Mouse (Mus musculus) embryonic facial prominence, embryonic 12.5 days (tissue): ENCODE data around the gene Tmem199. TPM values are rescaled to one million over a fixed set of nuclear protein-coding genes. Genes with fewer than 3 reads are reported as not detected.

ENCODE experiments used
- ATAC-seq: fragments of 200-750 bp; cut with Nextera tagmentation; 2 replicates; pipeline ENCODE4 v1.8.0; 2017; ENCODE audit not compliant: insufficient number of reproducible peaks, insufficient read depth, low FRiP score, low TSS enrichment
- H3K27ac ChIP-seq: fragments of 300-500 bp; sonication (generic); 2 replicates; pipeline ENCODE4 v1.5.1; 2016; ENCODE audit warnings: mild to moderate bottlenecking
- H3K27me3 ChIP-seq: fragments of 300-500 bp; sonication (generic); 2 replicates; pipeline ENCODE4 v1.6.1; 2016; ENCODE audit warnings: mild to moderate bottlenecking, moderate library complexity
- H3K36me3 ChIP-seq: fragments of 300-500 bp; sonication (generic); 2 replicates; pipeline ENCODE4 v1.6.1; 2016; ENCODE audit warnings: mild to moderate bottlenecking
- H3K4me1 ChIP-seq: fragments of 300-500 bp; sonication (generic); 2 replicates; pipeline ENCODE4 v1.6.1; 2016
- H3K4me2 ChIP-seq: fragments of 300-500 bp; sonication (generic); replicated peaks from 2 replicates; pipeline ENCODE4 v1.6.1; 2016; ENCODE audit warnings: mild to moderate bottlenecking, moderate library complexity
- H3K4me3 ChIP-seq: fragments of 300-500 bp; sonication (generic); 2 replicates; pipeline ENCODE4 v1.5.1; 2016; ENCODE audit warnings: mild to moderate bottlenecking
- H3K9ac ChIP-seq: fragments of 300-500 bp; sonication (generic); 2 replicates; pipeline ENCODE4 v1.6.1; 2016; ENCODE audit warnings: mild to moderate bottlenecking, moderate library complexity
- H3K9me3 ChIP-seq: fragments of 300-500 bp; sonication (generic); 2 replicates; pipeline ENCODE4 v1.6.1; 2016; ENCODE audit warnings: mild to moderate bottlenecking, moderate library complexity
- WGBS: fragments of 180-500 bp; shearing (Covaris S2); methylation state at CpG from one replicate; pipeline ENCODE4 v1.1.7; 2016; 5-methylcytosine and 5-hydroxymethylcytosine counted together
- polyA plus RNA-seq: library from polyadenylated mRNA; unstranded; fragments of >200 nt; fragmentation: Nextera tagmentation; extraction: Ambion mirVana; gene quantifications from 2 replicates; pipeline ENCODE4 v1.2.1, GENCODE M21; 2016

The Tmem199 gene
- polyA plus RNA-seq, 1 experiment from 2014 or later = 53.4 TPM

DNA sequence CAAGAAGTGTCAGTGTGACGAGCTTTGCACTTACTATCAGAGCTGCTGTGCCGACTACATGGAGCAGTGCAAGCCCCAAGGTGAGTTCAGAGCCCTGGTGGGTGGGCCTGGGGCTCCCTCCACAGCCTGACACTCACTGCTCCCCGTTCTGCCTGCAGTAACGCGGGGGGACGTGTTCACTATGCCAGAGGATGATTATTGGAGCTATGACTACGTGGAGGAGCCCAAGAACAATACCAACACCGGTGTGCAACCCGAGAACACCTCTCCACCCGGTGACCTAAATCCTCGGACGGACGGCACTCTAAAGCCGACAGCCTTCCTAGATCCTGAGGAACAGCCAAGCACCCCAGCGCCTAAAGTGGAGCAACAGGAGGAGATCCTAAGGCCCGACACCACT lies 12.4 kb downstream of the Tmem199 start:
- no peak for ATAC-seq
- WGBS = 48% methylated on average over 16 of the region's 16 CpGs
- Histone ChIP-seq H3K9me3 (no peaks in the 10 kb centered on the region), H3K27me3 (peaks cover 52% of the 10 kb centered on the region), H3K36me3 (no peaks in the 10 kb centered on the region), H3K9ac (no peak overlapping the region), H3K4me2 (no peak overlapping the region), H3K4me3 (no peak overlapping the region), H3K27ac (no peak overlapping the region), H3K4me1 (peaks cover 13% of the 10 kb centered on the region; the same call in 1 of the 2 replicates)

DNA sequence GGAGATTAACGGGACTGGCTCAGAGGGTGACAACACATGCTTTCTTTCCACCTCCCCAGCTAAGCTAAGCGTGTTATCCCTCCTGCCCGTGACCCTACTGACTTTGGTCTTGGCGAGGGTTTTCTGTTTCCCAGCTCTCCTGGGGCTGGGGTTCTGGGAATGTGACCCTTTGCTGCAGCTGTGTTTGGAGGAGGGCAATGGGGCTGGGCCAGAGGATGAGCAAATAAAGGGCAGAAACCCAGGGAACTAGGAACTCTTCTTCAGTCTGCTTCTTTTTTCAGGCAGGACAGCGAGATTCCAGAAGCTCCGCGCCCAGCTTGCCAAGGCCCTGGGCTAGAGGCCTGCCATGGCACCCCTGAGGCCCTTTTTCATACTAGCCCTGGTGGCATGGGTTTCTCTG lies 13.0 kb downstream of the Tmem199 start, which contains the start of gene Vtn:
Vtn (plus strand) TSS at position 88 of the 400 bp plus-strand sequence.
- Histone ChIP-seq H3K27me3 (peaks cover 55% of the 10 kb centered on the region), H3K9ac (no peak within 1 kb of the TSS), H3K36me3 (no peaks in the 10 kb centered on the region), H3K27ac (peak within 1 kb of the TSS; percentile 46; the same call in 1 of the 2 replicates), H3K4me2 (peak within 1 kb of the TSS; percentile 99), H3K9me3 (no peaks in the 10 kb centered on the region), H3K4me3 (peak within 1 kb of the TSS; percentile 63), H3K4me1 (peaks cover 13% of the 10 kb centered on the region; the same call in 1 of the 2 replicates)
- no peak for ATAC-seq
- WGBS = 49% methylated on average over 7 of the region's 7 CpGs

DNA sequence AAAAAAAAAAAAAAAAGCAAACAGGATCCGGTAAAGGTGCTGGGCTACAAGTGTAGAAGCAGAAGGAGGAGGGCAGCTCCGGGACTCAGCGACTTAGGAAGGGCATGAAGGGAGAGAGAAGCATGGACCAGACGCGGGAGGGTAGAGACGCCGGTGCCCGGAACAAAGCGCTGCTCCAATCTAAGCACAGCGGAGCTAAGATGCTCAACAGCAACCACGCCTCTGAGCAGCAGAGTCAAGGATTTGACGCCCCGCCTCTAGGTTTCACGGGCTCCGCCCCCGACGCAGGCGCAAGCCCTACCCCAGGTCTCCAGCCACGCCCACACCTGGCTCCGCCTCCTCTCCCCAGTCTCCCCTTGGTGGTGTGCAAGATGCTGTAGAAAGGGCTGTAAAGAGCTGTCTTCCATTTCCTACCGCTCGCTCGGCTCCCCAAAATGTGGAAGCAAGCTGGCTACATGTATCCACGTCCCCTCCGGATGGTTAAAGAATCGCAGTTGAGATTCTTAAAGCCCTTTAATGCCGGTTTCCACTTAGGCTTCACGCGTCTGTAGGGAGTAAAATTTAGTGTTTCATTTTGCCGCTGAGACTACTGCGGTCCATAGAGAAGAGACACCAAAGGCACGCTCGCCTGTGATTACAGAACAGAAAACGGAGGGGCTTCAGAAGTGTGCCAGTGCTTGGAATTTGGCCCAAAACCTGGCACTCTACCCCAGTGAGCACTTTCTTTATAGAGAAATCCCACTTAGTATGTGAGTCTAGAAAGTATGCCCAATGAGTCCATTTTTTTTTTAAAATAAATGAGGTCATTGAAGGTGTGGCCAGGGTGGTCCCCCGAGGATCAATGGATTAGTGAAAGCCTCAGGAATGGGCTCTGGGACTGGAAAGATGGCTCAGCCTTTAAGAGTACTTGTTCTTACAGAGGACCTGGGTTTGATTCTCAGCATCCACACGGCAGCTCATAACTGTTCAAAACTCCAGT lies 14.1 kb downstream of the Tmem199 start, which contains the start of gene Sarm1:
Sarm1 (minus strand) TSS at position 211 of the 979 bp plus-strand sequence.
- WGBS = 3% methylated on average over 36 of the region's 36 CpGs
- peak; percentile 91 for ATAC-seq
- Histone ChIP-seq H3K36me3 (no peaks in the 10 kb centered on the region), H3K27me3 (peaks cover 59% of the 10 kb centered on the region), H3K9ac (peak within 1 kb of the TSS; percentile 56), H3K4me2 (peak within 1 kb of the TSS; percentile 99), H3K4me1 (peaks cover 13% of the 10 kb centered on the region; the same call in 1 of the 2 replicates), H3K27ac (peak within 1 kb of the TSS; percentile 54), H3K4me3 (peak within 1 kb of the TSS; percentile 63), H3K9me3 (no peaks in the 10 kb centered on the region)

DNA sequence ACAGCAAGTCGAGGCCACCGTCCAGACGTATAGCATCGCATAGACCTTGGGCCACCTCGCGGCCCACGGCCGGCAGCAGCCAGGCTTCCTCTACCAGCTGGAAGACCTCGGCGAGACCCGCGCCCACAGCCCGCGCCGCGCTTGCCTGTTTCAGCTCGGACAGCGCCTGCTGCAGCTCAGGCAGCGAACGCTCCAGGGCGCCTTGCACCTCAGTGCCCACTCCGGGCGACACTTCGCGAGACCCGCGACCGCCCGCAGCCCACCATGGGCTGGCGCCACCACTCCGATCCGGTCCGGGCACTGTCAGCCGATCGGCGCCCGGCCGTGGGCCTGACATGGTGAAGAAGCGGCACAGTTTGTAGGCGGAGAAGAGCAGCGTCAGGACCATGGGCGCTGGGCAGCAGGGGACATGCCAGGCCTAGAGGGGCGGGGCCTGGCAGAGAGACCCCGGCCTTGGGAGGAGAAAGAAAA lies 14.9 kb downstream of the Tmem199 start:
- Histone ChIP-seq H3K4me3 (peak overlapping the region; percentile 63), H3K9ac (peak overlapping the region; percentile 56), H3K4me1 (peaks cover 13% of the 10 kb centered on the region; the same call in 1 of the 2 replicates), H3K4me2 (peak overlapping the region; percentile 99), H3K27ac (peak overlapping the region; percentile 54; the same call in 1 of the 2 replicates), H3K9me3 (no peaks in the 10 kb centered on the region), H3K36me3 (no peaks in the 10 kb centered on the region), H3K27me3 (peaks cover 58% of the 10 kb centered on the region)
- peak; percentile 43 for ATAC-seq
- under 1% methylated on average over 44 of the region's 44 CpGs for WGBS

DNA sequence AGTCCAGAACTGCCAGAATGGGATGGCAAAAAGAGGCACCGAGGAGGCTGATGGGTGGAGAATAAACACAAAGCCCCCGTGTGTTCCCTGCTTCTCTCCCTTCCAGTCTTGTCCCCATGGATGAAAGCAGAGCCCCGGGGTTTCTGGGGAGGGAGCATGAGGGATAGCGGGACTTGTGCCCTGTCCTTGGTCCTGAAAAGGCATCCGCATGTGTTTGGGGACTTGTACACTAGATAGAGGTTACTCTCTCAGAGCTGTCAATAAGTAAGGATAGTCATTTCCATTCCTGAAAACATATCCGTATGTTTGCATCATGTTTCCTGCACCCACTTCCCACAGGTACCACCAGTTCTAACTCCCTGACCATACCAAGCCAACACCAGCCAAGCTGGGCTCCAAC lies 16.1 kb downstream of the Tmem199 start:
- H3K9me3 ChIP-seq = no peaks in the 10 kb centered on the region
- 3% methylated on average over 6 of the region's 6 CpGs for WGBS
- 0 out of 2 replicates have a peak overlapping the region, but pooled peaks have one; percentile 99 for H3K4me2 ChIP-seq
- peaks cover 13% of the 10 kb centered on the region; the same call in 1 of the 2 replicates for H3K4me1 ChIP-seq
- no peak overlapping the region for H3K4me3 ChIP-seq
- H3K27ac ChIP-seq = no peak overlapping the region
- H3K9ac ChIP-seq = no peak overlapping the region
- ATAC-seq = no peak
- no peaks in the 10 kb centered on the region for H3K36me3 ChIP-seq
- H3K27me3 ChIP-seq = peaks cover 63% of the 10 kb centered on the region

DNA sequence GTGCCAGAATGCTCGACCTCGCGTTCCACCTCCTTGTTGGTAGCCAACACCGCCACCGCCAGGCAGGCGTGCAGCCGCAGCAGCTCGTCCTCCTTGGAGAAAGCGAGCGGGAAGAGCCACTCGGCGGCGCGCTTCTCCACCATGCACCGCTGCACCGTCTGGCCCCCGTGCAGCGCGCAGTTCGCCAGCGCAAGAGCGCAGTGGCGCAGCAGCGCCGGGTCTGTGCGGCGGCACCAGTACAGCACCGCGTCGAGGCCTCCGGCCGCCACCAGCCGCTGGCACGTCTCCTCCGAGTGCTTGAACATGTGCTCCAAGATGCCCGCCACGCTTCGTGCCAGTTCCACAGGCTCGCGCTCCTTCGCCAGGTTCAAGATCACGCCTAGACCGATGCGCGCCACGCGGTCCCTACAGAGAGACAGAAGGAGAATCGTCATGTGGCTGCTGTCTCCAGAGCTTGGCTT lies 21.2 kb downstream of the Tmem199 start:
- peak overlapping the region; percentile 28 for H3K4me3 ChIP-seq
- 0 out of 2 replicates have a peak, but pooled peaks have one; percentile 64 for ATAC-seq
- no peak overlapping the region for H3K27ac ChIP-seq
- no peaks in the 10 kb centered on the region for H3K36me3 ChIP-seq
- peak overlapping the region; percentile 49 for H3K4me2 ChIP-seq
- peaks cover 4% of the 10 kb centered on the region for H3K4me1 ChIP-seq
- 0 out of 2 replicates have a peak overlapping the region, but pooled peaks have one; percentile 31 for H3K9ac ChIP-seq
- H3K9me3 ChIP-seq = no peaks in the 10 kb centered on the region
- 7% methylated on average over 48 of the region's 48 CpGs for WGBS
- H3K27me3 ChIP-seq = peaks cover 78% of the 10 kb centered on the region

DNA sequence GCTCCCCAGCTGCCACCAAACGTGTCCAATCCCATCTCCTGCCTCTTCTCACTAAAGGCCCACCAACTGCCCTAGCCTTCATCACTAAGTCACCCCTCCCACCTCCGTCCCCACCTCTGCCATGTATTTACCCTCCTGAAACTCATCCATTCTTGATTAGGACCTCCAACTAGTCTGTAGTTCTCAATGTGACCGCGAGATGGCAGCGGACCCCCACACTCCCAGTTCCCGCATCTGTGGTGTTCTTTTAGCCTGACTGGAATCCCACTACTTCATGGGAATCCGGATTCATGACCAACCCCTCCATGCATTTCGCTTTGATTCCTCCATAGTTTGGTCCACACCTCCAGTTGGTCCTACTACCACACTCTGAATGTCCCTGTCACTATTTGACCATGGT lies 23.8 kb downstream of the Tmem199 start:
- H3K4me3 ChIP-seq = no peak overlapping the region

DNA sequence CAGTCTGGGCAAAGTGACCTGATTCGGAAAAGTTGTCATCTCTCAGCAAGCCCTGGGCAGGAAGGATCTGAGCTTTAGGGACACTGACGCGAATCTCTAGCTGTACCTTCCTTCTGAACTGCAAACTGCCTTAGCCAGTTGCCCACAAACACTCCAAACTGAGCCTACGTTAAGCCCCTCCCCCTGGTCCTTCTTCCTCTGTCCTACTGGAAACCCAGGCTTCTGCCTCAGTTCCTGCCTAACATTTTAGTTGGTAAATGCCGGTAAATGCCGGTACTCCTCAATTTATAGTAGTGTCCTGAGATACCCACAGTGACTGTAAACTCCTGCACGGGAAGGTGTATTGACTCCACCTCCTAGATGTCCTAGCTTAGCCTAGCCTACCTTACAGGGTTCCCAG lies 28.3 kb downstream of the Tmem199 start:
- no peak overlapping the region for H3K9ac ChIP-seq
- H3K27ac ChIP-seq = no peak overlapping the region
- no peak for ATAC-seq
- no peaks in the 10 kb centered on the region for H3K36me3 ChIP-seq
- peaks cover 40% of the 10 kb centered on the region for H3K27me3 ChIP-seq
- no peak overlapping the region for H3K4me2 ChIP-seq
- H3K4me1 ChIP-seq = no peaks in the 10 kb centered on the region
- no peak overlapping the region for H3K4me3 ChIP-seq
- WGBS = 58% methylated on average over 7 of the region's 7 CpGs
- H3K9me3 ChIP-seq = no peaks in the 10 kb centered on the region

More for the DNA sequence above, 23.8 kb downstream of the Tmem199 start:
- no peaks in the 10 kb centered on the region for H3K36me3 ChIP-seq
- ATAC-seq = no peak
- no peaks in the 10 kb centered on the region for H3K9me3 ChIP-seq
- H3K9ac ChIP-seq = no peak overlapping the region
- peaks cover 68% of the 10 kb centered on the region for H3K27me3 ChIP-seq
- no peak overlapping the region for H3K27ac ChIP-seq
- WGBS = 3% methylated on average over 8 of the region's 8 CpGs
- H3K4me1 ChIP-seq = peaks cover 4% of the 10 kb centered on the region
- H3K4me2 ChIP-seq = no peak overlapping the region

DNA sequence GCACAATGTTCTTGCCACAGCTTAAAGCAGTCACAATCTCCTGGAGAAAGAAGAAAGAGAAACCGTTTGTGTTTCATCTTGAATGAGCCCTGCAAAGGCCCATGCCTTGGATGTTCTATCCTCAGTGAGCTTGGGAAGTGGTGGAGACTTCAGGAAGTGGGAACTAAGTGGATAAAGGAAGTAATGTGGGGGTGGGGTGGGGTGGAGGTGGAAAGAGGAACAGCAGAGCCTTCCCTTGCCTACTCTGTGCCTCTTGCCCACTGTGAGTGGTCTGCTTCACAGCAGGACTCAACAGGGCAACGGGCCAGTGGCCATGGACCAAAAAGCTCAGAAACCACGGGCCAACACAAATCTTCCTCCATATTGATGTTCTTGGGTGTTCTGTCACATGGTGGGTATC lies 36.7 kb downstream of the Tmem199 start:
- 76% methylated on average over 3 of the region's 3 CpGs for WGBS
- H3K9me3 ChIP-seq = no peaks in the 10 kb centered on the region
- H3K9ac ChIP-seq = no peak overlapping the region
- no peaks in the 10 kb centered on the region for H3K27me3 ChIP-seq
- peaks cover 7% of the 10 kb centered on the region; the same call in 1 of the 2 replicates for H3K36me3 ChIP-seq
- H3K4me1 ChIP-seq = no peaks in the 10 kb centered on the region
- no peak overlapping the region for H3K4me2 ChIP-seq
- ATAC-seq = no peak
- no peak overlapping the region for H3K27ac ChIP-seq
- H3K4me3 ChIP-seq = no peak overlapping the region

DNA sequence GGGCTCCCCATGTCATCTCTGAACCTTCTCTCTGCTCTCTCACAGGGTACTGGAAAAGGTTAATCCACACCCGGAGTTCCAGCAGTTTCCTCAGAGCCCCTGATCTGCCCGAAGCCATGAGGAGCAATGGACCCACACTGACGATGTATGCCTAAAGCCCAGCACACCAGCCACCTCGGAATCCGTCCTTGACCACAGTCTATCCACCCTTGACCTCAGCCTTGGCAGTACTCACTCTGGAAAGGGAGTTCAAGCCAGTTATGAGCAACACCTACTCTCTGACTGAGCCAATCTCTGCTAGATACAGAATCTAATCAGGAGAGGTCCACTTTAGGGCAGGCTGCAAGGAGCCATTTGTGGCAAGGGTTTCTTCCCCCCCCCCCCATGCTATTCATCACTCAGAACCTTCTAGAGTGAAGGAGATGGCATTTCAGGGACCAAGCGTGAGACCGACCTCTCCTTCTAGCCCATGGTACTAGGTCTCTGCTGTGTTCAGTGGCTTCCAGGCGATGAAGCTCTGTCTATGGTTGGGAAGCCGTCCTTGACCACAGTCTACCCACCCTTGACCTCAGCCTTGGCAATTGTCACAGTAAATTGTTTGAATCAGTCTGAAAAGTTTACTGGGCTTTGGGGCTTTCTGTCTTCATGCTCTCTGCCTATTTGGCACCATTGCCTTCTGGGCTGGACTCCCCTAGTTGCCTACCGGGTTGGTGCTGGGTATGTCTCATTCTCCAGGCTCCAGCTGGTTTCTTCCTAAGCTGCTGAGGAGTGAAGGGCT lies 40.5 kb downstream of the Tmem199 start:
- H3K9me3 ChIP-seq = no peaks in the 10 kb centered on the region
- ATAC-seq = no peak
- H3K9ac ChIP-seq = no peak overlapping the region
- peaks cover 5% of the 10 kb centered on the region for H3K4me1 ChIP-seq
- H3K27ac ChIP-seq = no peak overlapping the region
- H3K4me3 ChIP-seq = no peak overlapping the region
- 87% methylated on average over 10 of the region's 10 CpGs for WGBS
- H3K27me3 ChIP-seq = no peaks in the 10 kb centered on the region
- H3K4me2 ChIP-seq = no peak overlapping the region
- peaks cover 7% of the 10 kb centered on the region; the same call in 1 of the 2 replicates for H3K36me3 ChIP-seq

DNA sequence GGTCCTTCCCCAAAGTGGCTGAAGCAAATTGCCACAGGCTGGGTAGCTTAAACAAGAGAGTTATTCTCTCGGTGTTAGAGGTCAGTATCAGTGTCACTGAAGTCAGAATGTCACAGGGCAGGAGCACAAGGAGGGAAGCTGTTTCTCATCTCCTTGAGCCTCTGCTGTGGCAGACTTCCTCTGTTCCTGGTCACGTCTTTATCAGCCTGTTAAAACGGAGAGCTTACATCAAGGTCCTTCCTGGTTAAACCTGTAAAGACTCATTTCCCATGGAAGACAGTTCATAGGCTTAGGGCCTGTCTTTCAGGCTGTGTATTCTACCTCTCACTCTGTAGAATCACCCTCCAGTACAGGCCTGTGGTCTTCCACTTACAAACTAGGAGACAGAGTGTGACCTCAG lies 44.0 kb downstream of the Tmem199 start:
- WGBS = 25% methylated on average over 3 of the region's 3 CpGs
- no peak for ATAC-seq
- H3K9ac ChIP-seq = no peak overlapping the region
- H3K4me2 ChIP-seq = no peak overlapping the region
- H3K36me3 ChIP-seq = peaks cover 7% of the 10 kb centered on the region; the same call in 1 of the 2 replicates
- H3K27ac ChIP-seq = no peak overlapping the region
- peaks cover 15% of the 10 kb centered on the region for H3K4me1 ChIP-seq
- no peaks in the 10 kb centered on the region for H3K27me3 ChIP-seq
- no peak overlapping the region for H3K4me3 ChIP-seq
- H3K9me3 ChIP-seq = no peaks in the 10 kb centered on the region
